13 mouse cellular contexts compared by ENCODE assay signal in the genomic region with DNA sequence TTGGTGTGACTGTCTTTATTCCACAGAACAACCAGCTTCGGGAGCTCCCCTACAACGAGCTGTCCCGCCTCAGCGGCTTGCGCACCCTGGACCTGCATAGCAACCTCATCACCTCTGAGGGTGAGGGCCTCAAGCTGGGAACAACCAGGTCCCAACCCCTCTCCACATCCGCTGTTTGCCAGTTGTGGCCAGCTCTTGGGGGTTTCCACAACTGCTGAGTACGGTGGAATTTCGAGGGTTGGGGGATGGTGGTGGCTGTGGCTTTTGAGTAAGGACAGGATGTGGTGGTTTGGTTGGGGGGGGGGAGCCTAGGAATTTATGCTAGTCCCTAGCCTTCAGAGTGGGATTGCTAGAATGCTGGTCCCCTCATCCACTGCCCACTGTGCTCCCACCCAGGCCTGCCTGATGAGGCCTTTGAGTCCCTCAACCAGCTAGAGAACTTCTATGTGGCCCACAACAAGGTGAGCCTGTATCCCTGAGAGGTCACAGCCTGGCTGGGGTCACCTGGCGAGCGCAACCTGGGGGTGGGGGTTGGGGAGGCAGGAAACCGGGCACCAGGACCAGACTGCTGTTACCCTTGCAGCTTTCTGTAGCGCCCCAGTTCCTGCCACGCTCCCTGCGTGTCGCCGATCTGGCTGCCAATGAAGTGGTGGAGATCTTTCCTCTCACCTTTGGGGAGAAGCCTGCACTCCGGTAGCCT. TPM values are rescaled to one million over a fixed set of nuclear protein-coding genes. Genes with fewer than 3 reads are reported as not detected.
DNase-seq lines count a peak whose midpoint lies in the region; ATAC-seq and TF ChIP-seq lines count a peak whose summit lies in the region.
"Had no signal": no experiment of that assay in that cellular context is flagged by ENCODE, and none has a peak within 500 bp of the region (broad histone marks: within the 10 kb centered on the region; RNA-seq: fewer than 3 reads in every experiment).

No protein-coding gene starts in this region.

- dilution Hi-C loops in CH12.LX (cut with MboI; ENCODE audit: extremely low pct_ligation_motif_present, extremely low pct_unique_long_range_greater_than_20kb, low sequenced_read_pairs): no loop called here

- TF ChIP-seq RAD21 in CH12.LX (IDR thresholded peaks at IDR 0.05; ENCODE audit: low read depth, low read length): no peak; the same call in 1 of the 2 replicates

- in situ Hi-C loops in CH12.LX (cut with MboI; ENCODE audit: low pct_ligation_motif_present, low pct_unique_long_range_greater_than_20kb, low sequenced_read_pairs): no loop called here

- 64% methylated on average over 17 of the region's 17 CpGs for WGBS in embryonic facial prominence, embryonic 15.5 days
- WGBS in forebrain, embryonic 14.5 days: 76% methylated on average over 17 of the region's 17 CpGs

- ATAC-seq in embryonic facial prominence, embryonic 15.5 days (ENCODE audit: insufficient number of reproducible peaks, low FRiP score, low TSS enrichment, low read depth): peak; percentile 49; the same call in 1 of the 2 replicates
- ATAC-seq in forebrain, embryonic 14.5 days: no peak
- ATAC-seq: Patski had no signal

- peak; percentile 28 for DNase-seq in kidney, postnatal 14 days
- DNase-seq in kidney, adult 9 months: no peak
- DNase-seq in CH12.LX (ENCODE audit: extremely low read depth): peak; percentile 80
- DNase-seq in splenic B cell, adult 2 months (ENCODE audit: low read depth, low spot score): peak; percentile 9
- DNase-seq in forebrain, embryonic 14.5 days (ENCODE audit: low spot score): no peak
- DNase-seq in frontal cortex, postnatal 25 days (ENCODE audit: low spot score in 2 of 2): no peak
- no peak for DNase-seq in gastrocnemius, postnatal 10 days
- DNase-seq: heart, adult 18-20 months; liver, embryonic 13.5 days had no signal

- TF ChIP-seq CTCF in CH12.LX (conservative IDR thresholded peaks at IDR 0.05 in 1 of 2, IDR thresholded peaks at IDR 0.05 in 1 of 2; ENCODE audit: low read depth in 2 of 2, low read length in 2 of 2): no peak

- H3K4me2 ChIP-seq in CH12.LX (ENCODE audit: insufficient read depth, low read depth, poor library complexity, severe bottlenecking): peak overlapping the region; percentile 30
- H3K4me2 ChIP-seq in embryonic facial prominence, embryonic 15.5 days (replicated peaks): no peak overlapping the region
- no peak overlapping the region for H3K4me2 ChIP-seq in forebrain, embryonic 14.5 days (ENCODE audit: low read length)
- H3K4me2 ChIP-seq: liver, embryonic 13.5 days; neural tube, embryonic 12.5 days had no signal

- no peak overlapping the region for H3K9ac ChIP-seq in CH12.LX (ENCODE audit: insufficient read depth, low read depth)
- H3K9ac ChIP-seq in embryonic facial prominence, embryonic 15.5 days: no peak overlapping the region
- H3K9ac ChIP-seq in forebrain, embryonic 14.5 days (ENCODE audit: low read length): no peak overlapping the region
- H3K9ac ChIP-seq: liver, embryonic 13.5 days; neural tube, embryonic 12.5 days had no signal

- TF ChIP-seq POLR2A in CH12.LX (IDR thresholded peaks at IDR 0.05; ENCODE audit: low read depth, low read length): no peak

- no peaks in the 10 kb centered on the region for H3K27me3 ChIP-seq in CH12.LX (replicated peaks)
- H3K27me3 ChIP-seq in embryonic facial prominence, embryonic 15.5 days: no peaks in the 10 kb centered on the region
- no peaks in the 10 kb centered on the region for H3K27me3 ChIP-seq in splenic B cell, adult 2 months (ENCODE audit: control insufficient read depth, insufficient read depth, low read length, poor library complexity, severe bottlenecking)
- H3K27me3 ChIP-seq in forebrain, embryonic 14.5 days (replicated peaks; ENCODE audit: control insufficient read depth, insufficient read depth, low read length): no peaks in the 10 kb centered on the region
- H3K27me3 ChIP-seq: liver, embryonic 13.5 days; Patski had no signal

- peaks cover 27 to 45% of the 10 kb centered on the region in 2 experiments for H3K4me1 ChIP-seq in CH12.LX (ENCODE audit: control insufficient read depth in 1 of 2, insufficient read depth in 2 of 2)
- H3K4me1 ChIP-seq in embryonic facial prominence, embryonic 15.5 days: peaks cover 10% of the 10 kb centered on the region
- H3K4me1 ChIP-seq in forebrain, embryonic 14.5 days (ENCODE audit: control insufficient read depth, insufficient read depth, low read length): no peaks in the 10 kb centered on the region
- H3K4me1 ChIP-seq: neural tube, embryonic 12.5 days had no signal

- TF ChIP-seq EP300 in CH12.LX (IDR thresholded peaks at IDR 0.05; ENCODE audit: low read length): no peak; the same call in 1 of the 2 replicates

- H3K9me3 ChIP-seq in CH12.LX (replicated peaks; ENCODE audit: low read length): no peaks in the 10 kb centered on the region
- no peaks in the 10 kb centered on the region for H3K9me3 ChIP-seq in embryonic facial prominence, embryonic 15.5 days (replicated peaks)
- H3K9me3 ChIP-seq in forebrain, embryonic 14.5 days (replicated peaks; ENCODE audit: control insufficient read depth, low read length): no peaks in the 10 kb centered on the region
- H3K9me3 ChIP-seq: liver, embryonic 13.5 days; neural tube, embryonic 12.5 days had no signal

- H3K36me3 ChIP-seq in CH12.LX (replicated peaks in 1 of 2; ENCODE audit: control insufficient read depth in 1 of 2, insufficient read depth in 1 of 2, low read length in 1 of 2): peaks cover 4 to 34% of the 10 kb centered on the region in 2 experiments
- H3K36me3 ChIP-seq in embryonic facial prominence, embryonic 15.5 days: peaks cover 8% of the 10 kb centered on the region
- no peaks in the 10 kb centered on the region for H3K36me3 ChIP-seq in splenic B cell, adult 2 months (ENCODE audit: control insufficient read depth, insufficient read depth, low read length, poor library complexity, severe bottlenecking)
- H3K36me3 ChIP-seq in forebrain, embryonic 14.5 days (ENCODE audit: control insufficient read depth, insufficient read depth, low read length): peaks cover 9% of the 10 kb centered on the region; the same call in 1 of the 2 replicates

- peak overlapping the region in 1 of 3 experiments; percentile 17 for H3K4me3 ChIP-seq in CH12.LX (replicated peaks in 1 of 3; ENCODE audit: low read depth in 2 of 3, low read length in 2 of 3, poor library complexity in 1 of 3)
- H3K4me3 ChIP-seq in embryonic facial prominence, embryonic 15.5 days (replicated peaks): no peak overlapping the region
- H3K4me3 ChIP-seq in forebrain, embryonic 14.5 days (ENCODE audit: low read depth, low read length): no peak overlapping the region
- H3K4me3 ChIP-seq: liver, embryonic 13.5 days; neural tube, embryonic 12.5 days had no signal

- H3K79me2 ChIP-seq in CH12.LX (replicated peaks; ENCODE audit: control insufficient read depth, extremely low read depth, insufficient read depth, poor library complexity, severe bottlenecking): no peaks in the 10 kb centered on the region

- peak overlapping the region; percentile 43 for H3K27ac ChIP-seq in CH12.LX (ENCODE audit: insufficient read depth, low read depth)
- H3K27ac ChIP-seq in embryonic facial prominence, embryonic 15.5 days (replicated peaks): no peak overlapping the region
- H3K27ac ChIP-seq in forebrain, embryonic 14.5 days (ENCODE audit: low read depth, low read length): no peak overlapping the region
- H3K27ac ChIP-seq: kidney, postnatal 0 days; liver, embryonic 13.5 days; neural tube, embryonic 12.5 days had no signal

TF ChIP-seq in CH12.LX, 34 proteins besides CTCF, POLR2A, EP300 and RAD21 (continues in another document):
- no peak for TF ChIP-seq POLR2AphosphoS2 (IDR thresholded peaks at IDR 0.05; ENCODE audit: low read depth, low read length)
- TF ChIP-seq ZNF384 (IDR thresholded peaks at IDR 0.05; ENCODE audit: low read depth, low read length): no peak
- peak; percentile 21; the same call in 1 of the 2 replicates for TF ChIP-seq IRF4 (IDR thresholded peaks at IDR 0.05; ENCODE audit: low read depth, low read length)
- no peak for TF ChIP-seq USF1 (IDR thresholded peaks at IDR 0.05; ENCODE audit: low read depth, low read length)

RNA-seq across cellular contexts. Expression of gene Podnl1, which starts 1.6 kb away (rescaled TPM):
- total RNA-seq in CH12.LX (2012; rRNA removed) (0.92 and 0.98 TPM in 2 replicates), CH12.LX (2014; rRNA removed) (1.8 and 2.0 TPM in 2 replicates)
- 2.8 TPM in 2 replicates for polyA plus RNA-seq in CH12.LX (2012; ENCODE audit: insufficient read length, low read depth)
- polyA plus RNA-seq in embryonic facial prominence, embryonic 15.5 days (2015; fragmentation: Nextera tagmentation; extraction: Ambion mirVana): 2.8 and 3.5 TPM in 2 replicates
- polyA plus RNA-seq in forebrain, embryonic 14.5 days (2014; fragmentation: Nextera tagmentation; extraction: Ambion mirVana): 0.22 and 0.23 TPM in 2 replicates
- total RNA-seq in gastrocnemius, postnatal 10 days (2021): 1 to 10 TPM in 1 of 2 experiments, under 1 TPM in 1; 0.14 to 2.4 TPM
- polyA plus RNA-seq: liver, embryonic 13.5 days had no signal

RNA-seq across cellular contexts. Expression of gene Cc2d1a, which starts 20.4 kb away (rescaled TPM):
- total RNA-seq in CH12.LX (2012; rRNA removed) (7.8 and 8.2 TPM in 2 replicates), CH12.LX (2014; rRNA removed) (2.5 and 2.8 TPM in 2 replicates)
- 10.5 and 11.4 TPM in 2 replicates for polyA plus RNA-seq in CH12.LX (2012; ENCODE audit: insufficient read length, low read depth)
- polyA plus RNA-seq in embryonic facial prominence, embryonic 15.5 days (2015; fragmentation: Nextera tagmentation; extraction: Ambion mirVana): 31.8 and 32.8 TPM in 2 replicates
- polyA plus RNA-seq in forebrain, embryonic 14.5 days (2014; fragmentation: Nextera tagmentation; extraction: Ambion mirVana): 14.7 and 21.7 TPM in 2 replicates
- 10 to 100 TPM; 12.5 to 13.9 TPM for total RNA-seq in gastrocnemius, postnatal 10 days (2021)

RNA-seq across cellular contexts. Expression of gene 4930432K21Rik, which starts 20.5 kb away (rescaled TPM):
- total RNA-seq in CH12.LX (2012; rRNA removed) (0.04 TPM in 1 of 2 replicates, not detected in the other), CH12.LX (2014; rRNA removed) (0.09 TPM in 1 of 2 replicates, not detected in the other)
- polyA plus RNA-seq in CH12.LX (2012; ENCODE audit: insufficient read length, low read depth): not detected in 2 replicates
- polyA plus RNA-seq in embryonic facial prominence, embryonic 15.5 days (2015; fragmentation: Nextera tagmentation; extraction: Ambion mirVana): 1.9 and 2.3 TPM in 2 replicates
- polyA plus RNA-seq in forebrain, embryonic 14.5 days (2014; fragmentation: Nextera tagmentation; extraction: Ambion mirVana): 1.7 and 2.3 TPM in 2 replicates
- total RNA-seq in gastrocnemius, postnatal 10 days (2021): under 1 TPM; 0.32 to 0.54 TPM

RNA-seq across cellular contexts. Expression of gene Dcaf15, which starts 22.8 kb away (rescaled TPM):
- total RNA-seq in CH12.LX (2012; rRNA removed) (44.3 and 47.9 TPM in 2 replicates), CH12.LX (2014; rRNA removed) (38.5 and 39.3 TPM in 2 replicates)
- polyA plus RNA-seq in CH12.LX (2012; ENCODE audit: insufficient read length, low read depth): 48.3 and 50.7 TPM in 2 replicates
- polyA plus RNA-seq in embryonic facial prominence, embryonic 15.5 days (2015; fragmentation: Nextera tagmentation; extraction: Ambion mirVana): 8.0 and 9.4 TPM in 2 replicates
- polyA plus RNA-seq in forebrain, embryonic 14.5 days (2014; fragmentation: Nextera tagmentation; extraction: Ambion mirVana): 15.8 and 17.8 TPM in 2 replicates
- 10 to 100 TPM in 1 of 2 experiments, 1 to 10 TPM in 1; 9.5 to 11.2 TPM for total RNA-seq in gastrocnemius, postnatal 10 days (2021)

RNA-seq across cellular contexts. Expression of gene Nanos3, which starts 57.7 kb away (rescaled TPM):
- total RNA-seq in CH12.LX (2012; rRNA removed) (not detected in 2 replicates), CH12.LX (2014; rRNA removed) (not detected in 2 replicates)
- polyA plus RNA-seq in CH12.LX (2012; ENCODE audit: insufficient read length, low read depth): not detected in 2 replicates
- 3.5 and 4.0 TPM in 2 replicates for polyA plus RNA-seq in embryonic facial prominence, embryonic 15.5 days (2015; fragmentation: Nextera tagmentation; extraction: Ambion mirVana)
- polyA plus RNA-seq in forebrain, embryonic 14.5 days (2014; fragmentation: Nextera tagmentation; extraction: Ambion mirVana): 4.5 and 8.3 TPM in 2 replicates
- 1 to 10 TPM; 1.4 to 2.4 TPM for total RNA-seq in gastrocnemius, postnatal 10 days (2021)

Comparison
In these comparisons a context has a peak if more than half of its experiments do, and no peak if none do; other contexts are left out.
1. DNase-seq: peak in kidney, postnatal 14 days (single experiment), CH12.LX (single experiment) and splenic B cell, adult 2 months (single experiment); none in kidney, adult 9 months (single experiment), forebrain, embryonic 14.5 days (single experiment), frontal cortex, postnatal 25 days (0 of 2) and gastrocnemius, postnatal 10 days (single experiment).